Mouse (Mus musculus): ENCODE results near the gene Nrn1. TPM values are rescaled to one million over a fixed set of nuclear protein-coding genes. Genes with fewer than 3 reads are reported as not detected.

Nrn1 gene
- polyA plus RNA-seq (2014; fragmentation: Nextera tagmentation; extraction: Ambion mirVana): 64.6 and 83.7 TPM in 2 replicates

GRCm38 (mm10) chr13:36734731-36735571, at the start of gene Nrn1:
Nrn1 (minus strand) TSS chr13:36735131.
- under 1% methylated on average over 50 of the region's 50 CpGs for WGBS
- Histone ChIP-seq H3K27ac (peak within 1 kb of the TSS; percentile 96), H3K9me3 (ENCODE audit: control insufficient read depth, low read length) (no peaks in the 10 kb centered on the region), H3K4me1 (replicated peaks; ENCODE audit: control insufficient read depth, insufficient read depth, low read length) (0 out of 2 replicates have a peak, but pooled peaks cover 7% of the 10 kb centered on the region), H3K9ac (peak within 1 kb of the TSS; percentile 72), H3K4me3 (replicated peaks; ENCODE audit: low read length) (peak within 1 kb of the TSS; percentile 46), H3K36me3 (replicated peaks; ENCODE audit: control insufficient read depth, insufficient read depth) (no peaks in the 10 kb centered on the region), H3K4me2 (replicated peaks) (peak within 1 kb of the TSS; percentile 74), H3K27me3 (ENCODE audit: control insufficient read depth, insufficient read depth, low read length) (peaks cover 34% of the 10 kb centered on the region)
- DNase-seq (ENCODE audit: low spot score): peak; percentile 40
- peak; percentile 25; the same call in 1 of the 2 replicates for ATAC-seq (ENCODE audit: low FRiP score)

GRCm38 (mm10) chr13:36779626-36780025, 44.7 kb upstream of the Nrn1 start:
- Histone ChIP-seq H3K9me3 (ENCODE audit: control insufficient read depth, low read length) (no peaks in the 10 kb centered on the region), H3K4me2 (replicated peaks) (no peak overlapping the region), H3K27me3 (ENCODE audit: control insufficient read depth, insufficient read depth, low read length) (no peaks in the 10 kb centered on the region), H3K4me3 (replicated peaks; ENCODE audit: low read length) (no peak overlapping the region), H3K4me1 (replicated peaks; ENCODE audit: control insufficient read depth, insufficient read depth, low read length) (no peaks in the 10 kb centered on the region), H3K27ac (no peak overlapping the region), H3K9ac (no peak overlapping the region), H3K36me3 (replicated peaks; ENCODE audit: control insufficient read depth, insufficient read depth) (no peaks in the 10 kb centered on the region)
- no peak for ATAC-seq (ENCODE audit: low FRiP score)
- DNase-seq (ENCODE audit: low spot score): no peak
- WGBS: 70% methylated on average over 5 of the region's 5 CpGs

GRCm38 (mm10) chr13:36766801-36767200, 31.9 kb upstream of the Nrn1 start:
- Histone ChIP-seq H3K4me3 (replicated peaks; ENCODE audit: low read length) (no peak overlapping the region), H3K9ac (no peak overlapping the region), H3K36me3 (replicated peaks; ENCODE audit: control insufficient read depth, insufficient read depth) (no peaks in the 10 kb centered on the region), H3K4me2 (replicated peaks) (no peak overlapping the region), H3K27ac (no peak overlapping the region), H3K27me3 (ENCODE audit: control insufficient read depth, insufficient read depth, low read length) (no peaks in the 10 kb centered on the region), H3K4me1 (replicated peaks; ENCODE audit: control insufficient read depth, insufficient read depth, low read length) (no peaks in the 10 kb centered on the region), H3K9me3 (ENCODE audit: control insufficient read depth, low read length) (no peaks in the 10 kb centered on the region)
- 25% methylated on average over 2 of the region's 2 CpGs for WGBS
- no peak for DNase-seq (ENCODE audit: low spot score)
- ATAC-seq (ENCODE audit: low FRiP score): no peak

GRCm38 (mm10) chr13:36751861-36752260, 16.9 kb upstream of the Nrn1 start:
- DNase-seq (ENCODE audit: low spot score) (no peak), ATAC-seq (ENCODE audit: low FRiP score) (no peak)
- 49% methylated on average over 3 of the region's 3 CpGs for WGBS
- Histone ChIP-seq H3K9me3 (ENCODE audit: control insufficient read depth, low read length) (no peaks in the 10 kb centered on the region), H3K4me1 (replicated peaks; ENCODE audit: control insufficient read depth, insufficient read depth, low read length) (no peaks in the 10 kb centered on the region), H3K27ac (no peak overlapping the region), H3K4me3 (replicated peaks; ENCODE audit: low read length) (no peak overlapping the region), H3K27me3 (ENCODE audit: control insufficient read depth, insufficient read depth, low read length) (no peaks in the 10 kb centered on the region), H3K9ac (no peak overlapping the region), H3K36me3 (replicated peaks; ENCODE audit: control insufficient read depth, insufficient read depth) (no peaks in the 10 kb centered on the region), H3K4me2 (replicated peaks) (no peak overlapping the region)

- no peak for DNase-seq (ENCODE audit: low spot score)
- H3K4me1 ChIP-seq (replicated peaks; ENCODE audit: control insufficient read depth, insufficient read depth, low read length): no peaks in the 10 kb centered on the region
- no peaks in the 10 kb centered on the region for H3K27me3 ChIP-seq (ENCODE audit: control insufficient read depth, insufficient read depth, low read length)
- H3K9me3 ChIP-seq (ENCODE audit: control insufficient read depth, low read length): no peaks in the 10 kb centered on the region
- H3K36me3 ChIP-seq (replicated peaks; ENCODE audit: control insufficient read depth, insufficient read depth): no peaks in the 10 kb centered on the region
- ATAC-seq (ENCODE audit: low FRiP score): no peak
- H3K4me3 ChIP-seq (replicated peaks; ENCODE audit: low read length): no peak overlapping the region
- H3K4me2 ChIP-seq (replicated peaks): no peak overlapping the region
- 56% methylated on average over 2 of the region's 2 CpGs for WGBS
- H3K27ac ChIP-seq: no peak overlapping the region
- no peak overlapping the region for H3K9ac ChIP-seq
Observed at GRCm38 (mm10) chr13:36750056-36750455, 15.1 kb upstream of the Nrn1 start.

- Histone ChIP-seq H3K4me3 (replicated peaks; ENCODE audit: low read length) (peak overlapping the region; percentile 46), H3K27me3 (ENCODE audit: control insufficient read depth, insufficient read depth, low read length) (peaks cover 18% of the 10 kb centered on the region), H3K9ac (peak overlapping the region; percentile 66), H3K9me3 (ENCODE audit: control insufficient read depth, low read length) (no peaks in the 10 kb centered on the region), H3K36me3 (replicated peaks; ENCODE audit: control insufficient read depth, insufficient read depth) (no peaks in the 10 kb centered on the region), H3K4me2 (replicated peaks) (peak overlapping the region; percentile 74), H3K27ac (peak overlapping the region; percentile 96), H3K4me1 (replicated peaks; ENCODE audit: control insufficient read depth, insufficient read depth, low read length) (0 out of 2 replicates have a peak, but pooled peaks cover 7% of the 10 kb centered on the region)
- WGBS: 8% methylated on average over 9 of the region's 9 CpGs
- peak; percentile 52 for DNase-seq (ENCODE audit: low spot score)
- peak; percentile 8 for ATAC-seq (ENCODE audit: low FRiP score)
Observed at GRCm38 (mm10) chr13:36736619-36736996, 1.7 kb upstream of the Nrn1 start.

GRCm38 (mm10) chr13:36735901-36736618, 1.1 kb upstream of the Nrn1 start:
- peak overlapping the region; percentile 66 for H3K9ac ChIP-seq
- peaks cover 23% of the 10 kb centered on the region for H3K27me3 ChIP-seq (ENCODE audit: control insufficient read depth, insufficient read depth, low read length)
- ATAC-seq (ENCODE audit: low FRiP score): peak; percentile 91
- H3K9me3 ChIP-seq (ENCODE audit: control insufficient read depth, low read length): no peaks in the 10 kb centered on the region
- peak; percentile 77 for DNase-seq (ENCODE audit: low spot score)
- H3K4me2 ChIP-seq (replicated peaks): peak overlapping the region; percentile 74
- peak overlapping the region; percentile 46 for H3K4me3 ChIP-seq (replicated peaks; ENCODE audit: low read length)
- H3K36me3 ChIP-seq (replicated peaks; ENCODE audit: control insufficient read depth, insufficient read depth): no peaks in the 10 kb centered on the region
- under 1% methylated on average over 38 of the region's 39 CpGs for WGBS
- H3K4me1 ChIP-seq (replicated peaks; ENCODE audit: control insufficient read depth, insufficient read depth, low read length): 0 out of 2 replicates have a peak, but pooled peaks cover 7% of the 10 kb centered on the region
- peak overlapping the region; percentile 96 for H3K27ac ChIP-seq

GRCm38 (mm10) chr13:36733989-36734690, 791 bp downstream of the Nrn1 start:
- peak; percentile 25; the same call in 1 of the 2 replicates for ATAC-seq (ENCODE audit: low FRiP score)
- Histone ChIP-seq H3K4me2 (replicated peaks) (peak overlapping the region; percentile 74), H3K9me3 (ENCODE audit: control insufficient read depth, low read length) (no peaks in the 10 kb centered on the region), H3K4me1 (replicated peaks; ENCODE audit: control insufficient read depth, insufficient read depth, low read length) (0 out of 2 replicates have a peak, but pooled peaks cover 7% of the 10 kb centered on the region), H3K27ac (peak overlapping the region; percentile 96), H3K4me3 (replicated peaks; ENCODE audit: low read length) (peak overlapping the region; percentile 46), H3K36me3 (replicated peaks; ENCODE audit: control insufficient read depth, insufficient read depth) (no peaks in the 10 kb centered on the region), H3K27me3 (ENCODE audit: control insufficient read depth, insufficient read depth, low read length) (peaks cover 42% of the 10 kb centered on the region), H3K9ac (peak overlapping the region; percentile 72)
- DNase-seq (ENCODE audit: low spot score): peak; percentile 58
- 0% methylated on average over 26 of the region's 26 CpGs for WGBS
